Mouse (Mus musculus): ENCODE results near the gene Mindy4.

The Mindy4 gene

GRCm38 (mm10) chr6:55367126-55367525, 163.9 kb downstream of the Mindy4 start:
- DNase-seq (ENCODE audit: low read depth, low spot score): no peak
